Mouse (Mus musculus) cortical plate, adult 2 months (tissue): Measurements from ENCODE around the gene Spata31d1d.

Source experiments
- CTCF ChIP-seq: fragments of 200-500 bp; IDR thresholded peaks from 2 replicates; pipeline ENCODE4 v1.5.1; 2011; ENCODE audit warnings: mild to moderate bottlenecking, control low read depth, low read length; ENCODE audit not compliant: insufficient read depth; ENCODE audit errors: extremely low read depth
- POLR2A ChIP-seq: fragments of 200-500 bp; IDR thresholded peaks from 2 replicates; pipeline ENCODE4 v1.6.1; 2011; ENCODE audit warnings: mild to moderate bottlenecking, low read length, control low read depth; ENCODE audit not compliant: insufficient read depth; ENCODE audit errors: extremely low read depth

DNA sequence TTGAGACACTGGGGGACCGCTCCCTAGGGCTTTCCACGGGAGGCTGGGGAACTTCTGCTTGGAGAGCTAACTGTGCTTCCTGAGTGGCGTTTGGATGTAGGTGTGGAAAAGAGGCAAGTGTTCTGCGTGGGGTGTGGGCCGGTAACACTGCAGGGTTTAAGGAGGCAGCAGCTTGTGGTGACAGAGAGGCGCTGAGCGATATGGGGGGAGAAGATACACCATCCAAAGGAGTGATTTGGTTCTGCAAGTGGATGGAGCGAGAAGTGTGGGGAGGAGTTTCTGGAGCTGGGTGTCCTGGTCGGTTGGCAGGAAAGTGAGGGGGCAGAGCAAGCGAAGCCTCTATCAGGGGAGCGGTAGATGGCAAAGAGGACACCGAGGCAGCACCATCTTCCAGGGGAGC is 28.0 kb downstream of the Spata31d1d start:
- TF ChIP-seq POLR2A (no peak), CTCF (no peak)
